Mouse (Mus musculus) frontal cortex, adult (tissue): ENCODE data around the gene Il10rb.
A peak's percentile ranks its signal among the peaks of the same experiment; 100 is the strongest.

Experiments
- ATAC-seq: cut with Nextera tagmentation; 2 replicates; pipeline ENCODE4 v1.9.2; 2017; ENCODE audit warnings: mild to moderate bottlenecking, moderate library complexity, mixed read lengths; ENCODE audit not compliant: low TSS enrichment

The Il10rb gene

GRCm38 (mm10) chr16:91450137-91451064, 44.4 kb downstream of the Il10rb start:
- no peak for ATAC-seq

DNA sequence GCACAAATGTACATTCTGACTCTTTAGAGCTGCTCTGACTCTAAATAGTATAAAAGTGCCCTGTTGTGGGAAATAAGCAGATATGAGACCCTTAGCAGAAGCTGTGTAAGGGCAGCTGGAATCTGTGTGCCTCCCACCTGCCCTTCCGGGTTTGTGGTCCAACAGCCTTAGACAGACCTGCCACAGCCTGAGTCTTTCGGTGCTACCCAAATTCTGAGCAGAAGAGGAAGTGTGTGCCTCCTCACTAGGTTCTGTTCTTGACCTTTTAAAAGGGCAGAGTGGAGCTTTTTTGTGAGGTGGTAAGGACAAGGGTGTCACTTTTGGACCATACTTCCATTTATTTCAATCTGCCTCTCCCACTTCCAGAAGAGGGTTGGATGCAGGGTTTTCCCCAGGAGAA, 46.0 kb downstream of the Il10rb start:
- ATAC-seq: no peak

- no peak for ATAC-seq
Observed at GRCm38 (mm10) chr16:91452363-91452896, 46.5 kb downstream of the Il10rb start.

DNA sequence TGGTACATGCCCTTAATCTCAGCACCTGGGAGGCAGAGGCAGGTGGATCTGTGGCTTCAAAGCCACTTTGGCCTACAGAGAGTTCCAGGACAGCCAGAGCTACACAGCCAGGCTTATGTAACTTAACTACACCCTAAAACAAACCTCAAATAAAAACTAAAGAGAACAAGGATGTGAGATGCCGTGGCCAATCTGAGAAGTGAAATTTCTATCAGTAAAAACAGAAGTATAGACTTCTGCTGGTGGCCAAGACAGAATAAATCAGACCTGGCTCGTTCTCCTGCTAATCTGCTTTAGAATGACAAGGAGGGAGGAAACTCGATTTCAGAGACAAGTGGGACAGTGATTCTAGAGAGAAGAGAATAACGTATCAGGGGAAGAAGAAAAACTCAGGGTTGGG, 49.9 kb downstream of the Il10rb start:
- no peak for ATAC-seq

DNA sequence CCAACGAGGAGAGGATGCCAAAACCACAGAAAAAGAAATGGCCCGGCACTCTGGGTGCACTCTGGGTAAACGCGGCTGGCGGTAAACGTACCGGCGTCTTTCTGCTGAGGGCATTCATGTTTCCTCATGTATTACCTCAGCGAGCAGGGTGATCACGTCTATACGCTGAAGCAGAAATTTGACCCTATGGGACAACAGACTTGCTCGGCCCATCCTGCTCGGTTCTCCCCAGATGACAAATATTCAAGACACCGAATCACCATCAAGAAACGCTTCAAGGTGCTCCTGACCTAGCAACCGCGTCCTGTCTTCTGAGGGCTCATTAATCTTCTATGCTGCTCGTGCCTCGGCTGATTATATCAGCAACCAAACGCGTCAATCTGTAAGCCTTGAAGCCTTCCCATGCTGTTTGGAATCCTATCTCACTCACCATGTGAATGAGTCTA, 52.4 kb downstream of the Il10rb start:
- no peak for ATAC-seq

- ATAC-seq: no peak
Observed at GRCm38 (mm10) chr16:91458976-91459375, 53.0 kb downstream of the Il10rb start.

DNA sequence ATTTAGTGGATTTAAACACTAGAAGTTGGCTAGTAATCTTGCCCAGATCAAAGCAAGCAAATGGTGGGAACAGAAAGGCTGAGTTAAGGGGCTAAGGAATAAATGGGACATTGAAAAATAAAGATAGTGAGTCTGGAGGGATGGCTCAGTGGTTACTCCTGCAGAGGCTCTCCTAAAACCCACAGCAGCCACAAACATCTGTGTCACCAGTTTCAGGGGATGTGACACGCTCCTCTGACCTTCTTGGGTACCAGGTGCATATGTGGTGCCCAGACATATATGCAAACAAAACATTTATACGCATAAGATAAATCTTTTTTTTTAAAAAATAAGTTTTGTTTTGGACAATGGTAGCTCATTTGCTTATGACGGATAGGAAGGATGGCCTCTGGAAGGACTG, 53.4 kb downstream of the Il10rb start:
- no peak for ATAC-seq

- no peak for ATAC-seq
Observed at GRCm38 (mm10) chr16:91459841-91460370, 53.9 kb downstream of the Il10rb start.

DNA sequence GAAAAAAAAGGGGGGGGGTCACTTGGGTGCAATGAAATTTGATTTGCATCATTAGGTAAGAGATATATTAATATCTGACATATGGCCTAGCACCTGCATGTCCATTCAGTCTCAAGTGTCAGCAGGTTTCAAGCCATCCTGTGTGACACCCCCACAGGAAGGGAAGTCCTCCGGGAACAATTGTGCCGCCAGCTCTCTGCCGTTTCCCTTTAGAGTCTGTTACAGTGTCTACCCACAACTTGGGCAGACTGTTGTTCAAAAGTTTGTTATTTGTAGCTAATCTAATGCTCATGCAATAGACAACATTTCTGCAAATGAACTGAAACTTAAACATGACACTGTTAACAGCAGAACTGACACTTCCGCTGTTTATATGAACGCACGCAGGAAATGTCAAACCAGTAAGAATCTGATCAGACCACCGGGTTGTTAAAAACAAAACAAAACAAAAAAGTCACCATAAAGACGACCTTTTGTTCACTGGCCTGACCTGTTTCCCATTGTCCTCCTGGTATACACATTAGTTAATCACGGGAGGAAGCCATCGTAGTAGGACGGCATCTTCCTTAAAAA, 55.2 kb downstream of the Il10rb start:
- no peak for ATAC-seq

- ATAC-seq: no peak
Observed at GRCm38 (mm10) chr16:91461773-91462181, 55.8 kb downstream of the Il10rb start.

- no peak for ATAC-seq
Observed at GRCm38 (mm10) chr16:91462644-91463043, 56.7 kb downstream of the Il10rb start.

DNA sequence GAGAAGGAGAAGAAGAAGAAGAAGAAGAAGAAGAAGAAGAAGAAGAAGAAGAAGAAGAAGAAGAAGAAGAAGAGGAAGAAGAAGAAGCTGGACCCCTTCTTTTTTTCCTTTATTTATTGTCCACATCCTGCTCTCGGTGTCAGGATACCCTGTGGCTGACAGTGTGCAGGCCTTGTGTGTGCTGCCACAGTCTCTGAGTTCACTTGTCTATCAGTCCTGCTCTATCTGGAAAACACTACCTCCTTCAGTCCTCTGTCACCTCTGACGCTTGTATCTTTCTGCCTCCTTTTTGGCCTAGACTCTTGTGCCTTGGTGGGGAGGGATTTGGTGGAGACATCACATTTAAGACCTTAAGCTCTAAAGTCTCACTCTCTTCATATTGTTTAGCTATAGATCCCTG, 57.4 kb downstream of the Il10rb start:
- no peak for ATAC-seq

- no peak for ATAC-seq
Observed at GRCm38 (mm10) chr16:91463836-91464400, 58.0 kb downstream of the Il10rb start.

- ATAC-seq: peak; percentile 94
Observed at GRCm38 (mm10) chr16:91464594-91465504, 58.9 kb downstream of the Il10rb start.

DNA sequence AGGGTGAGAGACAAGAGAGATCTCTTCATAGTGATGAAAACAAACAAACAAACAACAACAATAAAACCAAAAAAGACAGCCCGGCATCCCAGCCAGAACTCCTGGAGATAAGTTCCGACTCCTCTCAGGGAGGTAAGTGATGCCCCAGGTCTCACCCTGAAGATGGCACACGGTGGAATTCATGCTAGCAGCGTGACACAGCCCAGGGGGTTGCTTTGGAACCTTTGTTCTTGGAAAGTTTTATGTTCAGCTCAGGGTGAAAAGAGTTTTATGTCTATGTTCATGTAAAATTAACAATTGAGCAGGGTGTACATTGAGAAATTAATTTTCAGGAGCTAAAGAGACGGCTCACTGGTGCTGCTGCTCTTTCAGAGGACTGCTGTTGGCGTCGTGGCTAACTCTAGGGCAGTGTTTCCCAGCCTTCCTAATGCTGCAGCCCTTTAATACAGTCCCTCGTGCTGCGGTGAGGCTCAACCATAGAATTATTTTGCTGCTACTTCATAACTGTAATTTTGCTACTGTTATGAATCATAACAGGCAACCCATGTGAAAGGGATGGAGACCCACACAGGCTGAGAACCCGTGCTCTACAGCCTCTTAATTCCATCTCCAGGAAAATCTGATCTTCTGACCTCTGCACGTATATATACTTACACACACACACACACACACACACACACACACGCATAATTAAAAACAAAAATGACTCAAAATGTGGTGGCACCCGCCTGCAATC, 59.7 kb downstream of the Il10rb start:
- ATAC-seq: no peak

- ATAC-seq: peak; percentile 75
Observed at GRCm38 (mm10) chr16:91466566-91466965, 60.6 kb downstream of the Il10rb start.

DNA sequence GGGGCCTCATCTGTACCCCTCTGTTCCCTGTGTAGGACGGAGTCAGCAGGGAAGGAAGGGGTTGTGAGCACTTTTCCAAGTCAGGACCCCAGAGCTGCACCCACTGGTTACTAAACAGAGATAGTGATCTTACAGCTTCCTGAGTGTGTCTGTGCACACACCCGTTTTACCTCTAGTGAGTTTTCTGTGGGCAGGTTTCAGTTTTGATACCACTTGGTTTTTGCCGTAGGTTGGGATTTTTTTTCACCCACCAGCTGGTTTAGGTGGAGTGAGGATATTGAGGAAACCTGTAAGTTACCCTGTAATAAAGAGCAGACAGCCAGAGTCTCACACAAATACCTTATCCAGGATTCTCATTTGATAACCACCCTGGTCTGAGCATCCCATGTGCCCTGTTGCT, 64.5 kb downstream of the Il10rb start:
- no peak for ATAC-seq

- no peak for ATAC-seq
Observed at GRCm38 (mm10) chr16:91471481-91471880, 65.5 kb downstream of the Il10rb start.
